Mouse (Mus musculus): ENCODE results near the gene Zfp212. TPM values are rescaled to one million over a fixed set of nuclear protein-coding genes. Genes with fewer than 3 reads are reported as not detected.

The Zfp212 gene
- polyA plus RNA-seq, 1 experiment from 2014 or later, result 12.4 TPM

DNA sequence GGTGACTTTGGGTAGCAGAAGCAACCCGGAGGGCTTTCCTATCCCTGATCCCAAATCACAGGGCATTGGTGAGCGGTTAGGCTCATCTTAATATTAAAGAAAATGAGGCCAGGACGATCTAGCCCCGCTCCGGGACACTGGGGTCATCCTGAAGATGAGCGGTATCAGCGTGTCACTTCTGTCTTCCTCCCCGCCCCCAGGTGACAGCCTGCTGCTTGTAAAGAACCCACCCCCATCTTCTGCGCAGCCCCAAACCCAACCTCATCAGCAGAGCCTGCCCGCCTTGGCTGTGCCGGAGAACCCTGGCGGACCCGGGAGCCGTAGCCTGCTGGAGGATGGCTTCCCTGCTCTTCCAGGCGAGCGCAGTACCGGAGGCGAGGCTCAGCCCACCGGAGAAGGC lies 15.9 kb upstream of the Zfp212 start:
- ATAC-seq, result no peak
- Histone ChIP-seq H3K36me3 (peaks cover 36% of the 10 kb centered on the region), H3K27me3 (replicated peaks) (no peaks in the 10 kb centered on the region), H3K27ac (no peak overlapping the region), H3K4me1 (replicated peaks) (no peaks in the 10 kb centered on the region), H3K9me3 (no peaks in the 10 kb centered on the region), H3K4me2 (replicated peaks) (no peak overlapping the region), H3K4me3 (replicated peaks) (no peak overlapping the region), H3K9ac (no peak overlapping the region)
- 62% methylated on average over 19 of the region's 19 CpGs for WGBS

DNA sequence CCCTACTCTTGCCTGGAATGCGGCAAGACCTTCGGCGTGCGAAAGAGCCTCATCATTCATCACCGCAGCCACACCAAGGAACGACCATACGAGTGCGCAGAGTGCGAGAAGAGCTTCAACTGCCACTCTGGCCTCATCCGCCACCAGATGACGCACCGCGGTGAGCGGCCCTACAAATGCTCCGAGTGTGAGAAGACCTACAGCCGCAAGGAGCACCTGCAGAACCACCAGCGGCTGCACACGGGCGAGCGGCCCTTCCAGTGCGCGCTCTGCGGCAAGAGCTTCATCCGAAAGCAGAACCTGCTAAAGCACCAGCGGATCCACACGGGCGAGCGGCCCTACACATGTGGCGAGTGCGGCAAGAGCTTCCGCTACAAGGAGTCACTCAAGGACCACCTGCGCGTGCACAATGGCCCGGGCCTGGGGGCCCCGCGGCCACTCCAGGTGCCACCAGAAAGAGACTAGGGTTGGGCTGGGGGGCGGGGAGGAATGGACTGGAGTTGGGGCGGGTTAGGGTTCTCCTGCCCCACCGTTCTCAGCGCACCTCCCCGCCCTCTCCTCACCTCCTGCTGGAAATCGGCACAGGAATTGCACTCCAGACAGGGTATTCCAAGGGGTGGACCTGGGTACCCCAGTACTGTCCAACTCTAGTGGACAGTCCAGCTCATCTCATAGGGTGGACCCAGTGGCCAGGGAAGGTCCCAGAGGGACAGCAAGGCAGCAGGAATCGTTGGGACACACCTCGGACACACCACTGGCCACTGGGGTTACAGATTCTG lies 15.2 kb upstream of the Zfp212 start:
- 73% methylated on average over 44 of the region's 44 CpGs for WGBS
- Histone ChIP-seq H3K4me2 (replicated peaks) (no peak overlapping the region), H3K4me3 (replicated peaks) (no peak overlapping the region), H3K9me3 (no peaks in the 10 kb centered on the region), H3K36me3 (peaks cover 36% of the 10 kb centered on the region), H3K9ac (no peak overlapping the region), H3K27me3 (replicated peaks) (no peaks in the 10 kb centered on the region), H3K4me1 (replicated peaks) (no peaks in the 10 kb centered on the region), H3K27ac (no peak overlapping the region)
- ATAC-seq, result no peak

DNA sequence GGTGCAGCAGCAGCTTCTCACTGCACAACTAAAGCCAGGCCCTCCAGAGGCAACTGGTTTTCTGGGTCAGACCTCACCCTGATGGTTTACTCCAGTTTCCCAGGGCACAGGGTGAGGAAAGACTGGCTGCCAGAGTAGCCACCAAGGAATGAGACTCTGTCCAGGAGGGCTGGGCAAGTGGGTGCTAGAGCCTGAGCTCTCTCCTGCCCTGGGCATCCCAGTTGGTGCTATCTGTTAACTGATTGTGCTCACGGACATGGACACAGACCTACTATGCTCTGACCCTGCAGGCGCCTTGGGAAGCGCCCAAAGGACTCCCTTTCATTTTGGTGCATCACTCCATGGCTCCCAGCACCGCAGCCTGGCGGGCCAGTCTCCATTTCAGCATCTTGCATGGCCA lies 13.9 kb upstream of the Zfp212 start:
- no peaks in the 10 kb centered on the region for H3K9me3 ChIP-seq
- no peaks in the 10 kb centered on the region for H3K4me1 ChIP-seq (replicated peaks)
- no peaks in the 10 kb centered on the region for H3K27me3 ChIP-seq (replicated peaks)
- H3K4me3 ChIP-seq (replicated peaks), result no peak overlapping the region
- H3K27ac ChIP-seq, result no peak overlapping the region
- H3K4me2 ChIP-seq (replicated peaks), result no peak overlapping the region
- WGBS, result 94% methylated on average over 5 of the region's 5 CpGs
- H3K36me3 ChIP-seq, result peaks cover 32% of the 10 kb centered on the region
- H3K9ac ChIP-seq, result no peak overlapping the region
- ATAC-seq, result no peak

DNA sequence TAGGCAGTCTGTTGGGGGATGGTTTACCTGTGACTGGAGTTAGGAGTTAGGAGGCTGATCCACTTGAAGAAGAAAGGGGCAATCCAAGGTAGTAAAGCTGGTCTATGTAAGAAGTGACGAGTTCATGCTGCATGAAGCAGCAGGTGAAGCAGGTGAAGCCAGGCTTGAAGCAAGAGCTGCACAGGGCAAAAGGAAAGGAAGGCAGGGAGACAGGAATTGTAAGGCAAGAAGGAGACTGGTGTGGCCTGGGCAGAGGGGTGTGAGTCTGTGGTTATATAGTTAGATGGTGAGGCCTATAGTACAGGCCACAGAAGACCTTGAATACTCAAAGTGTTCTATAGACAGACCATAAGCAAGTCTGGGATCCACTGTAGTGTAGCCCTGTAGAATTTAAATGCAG lies 11.3 kb upstream of the Zfp212 start:
- Histone ChIP-seq H3K9ac (no peak overlapping the region), H3K4me3 (replicated peaks) (no peak overlapping the region), H3K9me3 (no peaks in the 10 kb centered on the region), H3K36me3 (peaks cover 20% of the 10 kb centered on the region), H3K4me2 (replicated peaks) (no peak overlapping the region), H3K4me1 (replicated peaks) (no peaks in the 10 kb centered on the region), H3K27me3 (replicated peaks) (no peaks in the 10 kb centered on the region), H3K27ac (no peak overlapping the region)
- no peak for ATAC-seq
- WGBS, result 68% methylated on average over 1 of the region's 1 CpGs

DNA sequence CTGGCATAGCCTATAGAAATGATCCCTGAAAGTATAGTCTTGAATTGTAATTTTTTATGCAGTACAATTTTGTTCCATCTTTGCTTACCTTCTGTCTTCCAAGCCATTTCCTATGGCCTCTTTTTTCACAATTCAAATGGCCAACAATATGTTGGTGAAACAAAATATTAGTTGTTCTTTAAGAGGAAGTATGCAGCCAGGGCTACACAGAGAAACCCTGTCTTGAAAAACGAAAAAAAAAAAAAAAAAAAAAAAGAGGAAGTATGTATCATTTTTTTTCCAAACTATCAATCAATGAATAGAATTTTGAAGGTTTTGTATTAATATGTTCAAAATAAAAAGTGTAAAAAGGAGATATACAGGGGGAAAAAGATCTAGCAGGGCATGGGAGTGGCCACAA lies 8.6 kb upstream of the Zfp212 start:
- H3K4me3 ChIP-seq (replicated peaks), result no peak overlapping the region
- 50% methylated on average over 1 of the region's 1 CpGs for WGBS
- no peak for ATAC-seq
- H3K27me3 ChIP-seq (replicated peaks), result no peaks in the 10 kb centered on the region
- H3K4me1 ChIP-seq (replicated peaks), result no peaks in the 10 kb centered on the region
- no peaks in the 10 kb centered on the region; the same call in 1 of the 2 replicates for H3K36me3 ChIP-seq
- H3K9ac ChIP-seq, result no peak overlapping the region
- H3K27ac ChIP-seq, result no peak overlapping the region
- H3K4me2 ChIP-seq (replicated peaks), result no peak overlapping the region
- no peaks in the 10 kb centered on the region for H3K9me3 ChIP-seq

DNA sequence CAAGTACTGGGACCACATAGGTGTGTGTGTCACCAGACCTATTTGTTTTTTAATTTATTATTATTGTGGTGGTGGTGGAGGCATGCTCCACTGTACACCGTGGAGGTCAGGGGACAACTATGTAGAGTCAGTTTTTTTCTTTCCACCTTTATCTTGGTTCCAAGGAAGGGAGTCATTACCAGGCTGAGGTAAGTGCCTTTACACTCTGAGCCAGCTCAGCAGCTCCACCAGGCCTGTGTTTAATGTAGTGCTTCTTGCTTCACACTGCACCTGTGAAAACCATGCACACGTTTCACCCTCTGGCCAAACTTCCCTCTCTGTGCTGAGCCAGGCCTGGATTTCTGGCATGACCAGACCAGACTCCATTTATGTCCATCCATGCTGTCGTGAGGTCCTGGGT lies 7.3 kb upstream of the Zfp212 start:
- H3K27ac ChIP-seq, result no peak overlapping the region
- no peaks in the 10 kb centered on the region for H3K36me3 ChIP-seq
- no peaks in the 10 kb centered on the region for H3K27me3 ChIP-seq (replicated peaks)
- H3K4me2 ChIP-seq (replicated peaks), result no peak overlapping the region
- H3K4me3 ChIP-seq (replicated peaks), result no peak overlapping the region
- peak; percentile 65 for ATAC-seq
- no peak overlapping the region for H3K9ac ChIP-seq
- H3K4me1 ChIP-seq (replicated peaks), result no peaks in the 10 kb centered on the region
- WGBS, result 50% methylated on average over 3 of the region's 3 CpGs
- no peaks in the 10 kb centered on the region for H3K9me3 ChIP-seq

DNA sequence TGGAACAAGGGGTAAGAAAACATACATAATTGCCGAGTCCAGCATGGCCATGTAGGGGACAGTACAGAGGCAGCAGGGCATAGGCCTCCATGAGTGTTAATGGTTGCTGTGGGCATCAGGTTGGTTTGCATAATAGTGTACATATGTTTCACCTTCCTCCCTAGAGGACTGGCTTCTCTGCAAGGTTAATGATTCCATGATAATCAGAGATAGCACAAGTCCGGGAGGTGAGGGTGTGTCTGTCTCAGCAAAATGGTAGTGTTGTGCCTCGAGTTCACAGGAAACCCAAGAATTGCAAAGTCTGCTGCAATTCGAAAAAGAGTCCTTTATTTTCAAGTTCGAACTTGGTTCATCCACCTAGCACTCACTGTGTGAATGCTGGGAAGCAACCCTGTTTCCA lies 3.2 kb upstream of the Zfp212 start:
- peak overlapping the region; percentile 59; the same call in 1 of the 2 replicates for H3K27ac ChIP-seq
- H3K4me2 ChIP-seq (replicated peaks), result no peak overlapping the region
- H3K9ac ChIP-seq, result no peak overlapping the region
- WGBS, result 67% methylated on average over 5 of the region's 5 CpGs
- no peaks in the 10 kb centered on the region for H3K36me3 ChIP-seq
- no peaks in the 10 kb centered on the region for H3K27me3 ChIP-seq (replicated peaks)
- ATAC-seq, result peak; percentile 55
- peaks cover 5% of the 10 kb centered on the region; the same call in 1 of the 2 replicates for H3K4me1 ChIP-seq (replicated peaks)
- H3K9me3 ChIP-seq, result no peaks in the 10 kb centered on the region
- no peak overlapping the region for H3K4me3 ChIP-seq (replicated peaks)

DNA sequence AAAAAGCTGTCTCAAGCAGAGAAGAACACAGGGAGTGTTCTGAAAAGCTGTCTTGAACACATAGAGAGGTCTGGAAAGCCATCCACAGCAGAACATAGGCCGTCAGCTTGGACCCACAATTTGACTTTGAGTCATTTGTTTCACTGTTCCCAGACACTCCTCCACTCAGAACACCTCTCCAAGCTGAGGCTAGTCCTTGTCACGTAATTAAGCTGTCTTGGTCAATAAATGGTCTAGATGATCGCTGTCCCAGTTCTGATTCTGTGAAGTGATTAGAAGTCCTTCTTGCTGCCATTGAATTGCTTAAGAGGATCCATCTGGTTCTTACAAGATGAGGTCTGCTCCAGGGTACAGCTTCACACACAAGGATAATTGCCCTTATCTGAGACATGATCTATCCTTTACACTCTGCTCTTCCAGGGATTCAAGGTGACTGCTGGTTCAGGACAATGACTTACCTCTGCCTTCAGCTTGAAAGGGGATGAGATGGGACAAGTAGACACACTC lies 1.5 kb upstream of the Zfp212 start:
- Histone ChIP-seq H3K4me3 (replicated peaks) (no peak overlapping the region), H3K4me2 (replicated peaks) (no peak overlapping the region), H3K9me3 (no peaks in the 10 kb centered on the region), H3K27me3 (replicated peaks) (no peaks in the 10 kb centered on the region), H3K27ac (no peak overlapping the region), H3K4me1 (replicated peaks) (peaks cover 5% of the 10 kb centered on the region; the same call in 1 of the 2 replicates), H3K9ac (no peak overlapping the region), H3K36me3 (no peaks in the 10 kb centered on the region)
- WGBS, result 70% methylated on average over 3 of the region's 3 CpGs
- ATAC-seq, result no peak

DNA sequence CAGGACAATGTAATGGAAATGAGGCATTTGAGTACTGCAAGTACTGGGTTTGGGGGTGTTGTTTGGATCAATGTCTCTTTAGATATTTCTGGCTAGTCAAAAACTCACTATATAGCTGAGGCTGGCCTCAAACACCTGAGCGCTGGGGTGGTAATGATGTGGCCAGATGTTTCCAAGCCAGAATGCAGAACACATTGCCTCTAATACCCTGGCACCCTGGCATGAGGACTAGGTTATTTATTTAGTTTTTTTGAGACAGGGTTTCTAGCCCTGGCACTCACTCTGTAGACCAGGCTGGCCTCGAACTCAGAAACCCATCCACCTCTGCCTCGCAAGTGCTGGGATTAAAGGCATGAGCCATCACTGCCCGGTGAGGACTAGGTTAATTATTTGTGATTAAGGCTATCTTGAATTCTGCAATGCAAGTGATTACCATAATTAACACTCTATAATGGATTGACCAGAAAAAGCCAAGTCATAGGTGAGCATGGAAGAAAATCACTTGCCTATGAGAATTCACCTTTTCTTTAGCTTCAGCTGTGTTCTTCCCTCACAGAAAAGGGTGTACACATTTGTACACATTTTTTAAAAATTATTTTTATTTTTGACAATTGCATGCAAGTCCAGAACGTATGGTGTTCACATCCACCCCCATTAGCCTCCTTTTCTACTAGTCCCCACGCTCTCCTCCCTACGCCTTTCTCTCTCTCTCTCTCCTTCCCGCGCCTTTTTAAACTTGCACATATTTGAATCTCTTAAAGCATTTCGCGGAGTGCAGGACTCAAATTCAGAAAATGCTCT lies 430 bp upstream of the Zfp212 start:
- Histone ChIP-seq H3K27ac (peak overlapping the region; percentile 48; the same call in 1 of the 2 replicates), H3K9ac (peak overlapping the region; percentile 45; the same call in 1 of the 2 replicates), H3K9me3 (no peaks in the 10 kb centered on the region), H3K4me2 (replicated peaks) (peak overlapping the region; percentile 58), H3K36me3 (no peaks in the 10 kb centered on the region), H3K4me3 (replicated peaks) (peak overlapping the region; percentile 82), H3K27me3 (replicated peaks) (no peaks in the 10 kb centered on the region), H3K4me1 (replicated peaks) (peaks cover 5% of the 10 kb centered on the region; the same call in 1 of the 2 replicates)
- peak; percentile 19; the same call in 1 of the 2 replicates for ATAC-seq
- WGBS, result 27% methylated on average over 11 of the region's 11 CpGs

DNA sequence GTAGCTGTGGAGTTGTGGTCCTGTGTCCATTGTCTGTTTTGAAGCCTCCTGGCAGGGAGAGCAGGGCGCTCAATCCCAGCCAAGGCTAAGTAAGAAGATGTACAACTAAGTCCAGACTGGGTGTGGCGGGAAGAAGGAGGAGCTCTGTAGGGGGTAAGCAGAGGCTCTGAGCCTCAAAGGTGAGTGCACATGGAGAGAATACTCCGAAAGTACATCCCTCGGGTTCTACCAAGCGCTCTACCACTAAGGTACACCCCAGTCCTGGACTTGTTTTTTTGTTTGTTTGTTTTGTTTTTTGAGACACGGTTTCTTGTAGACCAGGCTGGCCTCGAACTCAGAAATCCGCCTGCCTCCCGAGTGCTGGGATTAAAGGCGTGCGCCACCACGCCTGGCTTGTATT lies 22.2 kb downstream of the Zfp212 start:
- 0 out of 2 replicates have a peak, but pooled peaks cover 7% of the 10 kb centered on the region for H3K36me3 ChIP-seq
- no peak overlapping the region for H3K27ac ChIP-seq
- 0 out of 2 replicates have a peak, but pooled peaks cover 8% of the 10 kb centered on the region for H3K4me1 ChIP-seq (replicated peaks)
- whole genome bisulfite sequencing, result 59% methylated on average over 12 of the region's 12 CpGs
- peak overlapping the region; percentile 47 for H3K4me3 ChIP-seq (replicated peaks)
- no peak for ATAC-seq
- peak overlapping the region; percentile 64; the same call in 1 of the 2 replicates for H3K9ac ChIP-seq
- no peaks in the 10 kb centered on the region for H3K27me3 ChIP-seq (replicated peaks)
- H3K4me2 ChIP-seq (replicated peaks), result peak overlapping the region; percentile 91
- H3K9me3 ChIP-seq, result no peaks in the 10 kb centered on the region

DNA sequence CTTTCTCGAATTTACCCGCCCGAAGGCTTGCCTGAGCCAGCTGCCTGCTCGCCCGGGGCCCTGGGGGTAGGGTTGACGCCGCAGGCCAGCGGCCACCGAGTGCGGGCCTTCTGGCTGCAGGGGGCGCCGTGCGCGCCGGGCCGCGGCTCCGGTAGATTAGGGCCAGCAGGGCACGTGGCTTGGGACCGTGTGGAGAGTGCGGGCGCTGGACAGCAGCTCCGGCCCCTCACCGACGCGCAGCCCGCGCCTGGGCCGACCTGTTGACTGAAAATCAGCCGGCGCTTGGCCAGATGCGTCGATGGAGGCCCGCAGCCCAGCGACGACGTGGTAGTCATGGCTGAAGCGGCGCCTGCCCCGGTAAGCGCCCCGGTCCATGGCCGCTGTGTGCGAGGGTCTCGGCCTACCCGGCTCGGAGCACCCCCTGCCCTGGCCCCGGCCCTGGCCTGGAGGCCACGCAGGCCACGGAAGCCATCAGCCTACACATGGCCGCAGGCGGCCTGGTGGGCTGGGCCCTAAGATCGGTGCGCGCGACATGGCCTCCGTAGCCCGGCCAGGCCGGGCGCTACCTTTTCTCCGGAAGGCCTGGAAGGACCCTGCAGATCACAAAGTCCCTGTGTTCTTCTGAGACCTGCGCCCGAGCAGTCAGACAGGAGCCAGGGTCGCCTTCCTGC lies 22.9 kb downstream of the Zfp212 start:
- Histone ChIP-seq H3K9ac (peak overlapping the region; percentile 64), H3K4me2 (replicated peaks) (peak overlapping the region; percentile 91), H3K4me1 (replicated peaks) (0 out of 2 replicates have a peak, but pooled peaks cover 8% of the 10 kb centered on the region), H3K27me3 (replicated peaks) (no peaks in the 10 kb centered on the region), H3K9me3 (no peaks in the 10 kb centered on the region), H3K4me3 (replicated peaks) (peak overlapping the region; percentile 47), H3K36me3 (0 out of 2 replicates have a peak, but pooled peaks cover 7% of the 10 kb centered on the region), H3K27ac (no peak overlapping the region; the same call in 1 of the 2 replicates)
- 12% methylated on average over 61 of the region's 64 CpGs for WGBS
- peak; percentile 94 for ATAC-seq

DNA sequence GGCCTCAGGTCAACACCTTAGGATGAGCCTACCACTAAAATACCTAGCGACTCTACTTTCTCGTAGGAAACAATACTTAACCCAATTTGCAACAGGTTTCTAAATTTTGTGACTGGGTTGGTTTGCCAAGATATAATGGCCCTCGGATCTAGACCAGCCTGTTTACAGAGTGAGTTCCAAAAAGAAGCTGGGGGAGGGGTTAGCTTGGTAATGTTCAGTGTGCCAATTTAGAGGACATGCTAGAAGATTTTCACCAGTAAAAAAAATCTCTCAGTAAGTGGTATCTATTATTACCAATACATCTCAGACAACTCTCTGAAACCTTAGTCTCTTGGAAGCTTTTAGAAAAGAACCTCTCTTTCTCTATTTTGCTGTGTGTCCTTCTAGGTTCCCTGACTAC lies 23.4 kb downstream of the Zfp212 start:
- no peak for ATAC-seq
- Histone ChIP-seq H3K4me1 (replicated peaks) (0 out of 2 replicates have a peak, but pooled peaks cover 8% of the 10 kb centered on the region), H3K36me3 (0 out of 2 replicates have a peak, but pooled peaks cover 7% of the 10 kb centered on the region), H3K9ac (peak overlapping the region; percentile 64), H3K4me3 (replicated peaks) (peak overlapping the region; percentile 47), H3K9me3 (no peaks in the 10 kb centered on the region), H3K4me2 (replicated peaks) (peak overlapping the region; percentile 91), H3K27me3 (replicated peaks) (no peaks in the 10 kb centered on the region), H3K27ac (no peak overlapping the region)
- WGBS, result 81% methylated on average over 3 of the region's 3 CpGs
